Mouse (Mus musculus): ENCODE results near the gene Myh6. TPM values are rescaled to one million over a fixed set of nuclear protein-coding genes. Genes with fewer than 3 reads are reported as not detected.

Myh6 gene
- polyA plus RNA-seq (2017; shearing (Covaris generic)): not detected

DNA sequence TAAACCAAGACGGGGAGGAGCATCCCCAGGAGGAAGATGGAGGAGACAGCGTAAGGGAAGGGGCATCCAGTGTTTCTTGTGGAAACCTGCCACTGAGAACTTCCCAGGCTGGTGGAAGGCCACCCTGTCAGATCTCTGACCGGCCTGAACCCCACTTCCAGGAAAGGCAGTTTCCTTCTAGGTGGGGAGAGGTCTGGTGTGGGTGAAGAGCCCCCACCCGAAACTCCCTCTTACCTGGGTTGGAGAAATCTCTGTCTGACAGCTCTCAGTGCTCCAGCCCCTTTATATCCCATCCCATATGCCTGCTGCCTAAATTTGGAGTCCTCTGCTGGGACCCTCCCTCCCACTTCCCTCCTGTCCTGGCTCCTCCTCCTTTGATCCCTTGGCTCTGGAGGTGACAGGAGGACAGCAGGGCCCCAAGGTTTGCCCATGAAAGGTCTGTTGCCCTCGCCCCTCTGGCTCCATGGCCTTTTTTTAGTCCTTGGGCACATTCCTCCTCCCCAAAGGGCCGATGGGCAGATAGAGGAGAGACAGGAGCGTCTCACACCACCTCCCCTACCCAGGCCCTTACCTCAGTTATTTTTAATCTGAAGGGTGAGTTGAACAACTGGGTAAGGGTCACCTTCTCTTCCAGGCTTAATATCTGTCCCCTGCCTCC lies at the start of gene Myh6:
Myh6 (minus strand) TSS at position 608 of the 658 bp plus-strand sequence.

DNA sequence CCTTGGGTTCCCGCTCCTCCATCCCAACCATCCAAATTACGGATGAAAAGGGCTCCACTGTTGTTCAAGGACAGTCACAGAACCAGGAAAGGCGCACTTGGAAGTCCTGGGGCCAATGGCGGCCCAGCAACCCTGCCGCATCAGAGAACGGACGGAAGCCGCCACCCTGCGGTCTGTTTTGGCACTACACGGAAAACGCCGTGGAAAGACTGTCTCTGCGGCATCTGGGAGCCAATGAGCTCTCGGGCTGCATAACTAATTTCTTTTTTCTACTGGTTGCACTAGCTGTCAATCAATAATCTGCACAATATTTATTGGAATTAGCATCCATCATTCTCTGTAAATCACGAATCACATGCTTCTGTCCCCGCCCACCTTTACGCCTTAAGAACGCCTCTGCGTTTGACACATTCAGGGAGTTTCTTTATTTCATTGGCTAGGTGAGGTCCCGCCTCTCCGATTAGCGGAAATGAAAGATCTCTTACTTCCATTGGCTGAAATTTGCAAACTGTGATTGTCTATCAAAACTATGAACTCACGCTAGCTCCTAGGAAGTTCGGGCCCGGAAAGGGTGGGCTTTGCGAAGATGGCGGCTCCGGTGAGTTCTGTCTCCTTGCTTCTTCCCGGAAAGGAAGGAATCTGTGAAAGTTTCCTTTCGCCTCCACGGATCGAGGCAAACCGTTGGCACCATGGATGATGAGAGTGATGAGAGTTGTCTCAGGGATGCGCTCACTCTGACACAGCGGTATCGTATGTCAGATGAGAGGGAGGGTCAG lies 48.5 kb upstream of the Myh6 start, which contains the start of gene Ngdn:
Ngdn (plus strand) TSS at position 464 of the 776 bp plus-strand sequence.

DNA sequence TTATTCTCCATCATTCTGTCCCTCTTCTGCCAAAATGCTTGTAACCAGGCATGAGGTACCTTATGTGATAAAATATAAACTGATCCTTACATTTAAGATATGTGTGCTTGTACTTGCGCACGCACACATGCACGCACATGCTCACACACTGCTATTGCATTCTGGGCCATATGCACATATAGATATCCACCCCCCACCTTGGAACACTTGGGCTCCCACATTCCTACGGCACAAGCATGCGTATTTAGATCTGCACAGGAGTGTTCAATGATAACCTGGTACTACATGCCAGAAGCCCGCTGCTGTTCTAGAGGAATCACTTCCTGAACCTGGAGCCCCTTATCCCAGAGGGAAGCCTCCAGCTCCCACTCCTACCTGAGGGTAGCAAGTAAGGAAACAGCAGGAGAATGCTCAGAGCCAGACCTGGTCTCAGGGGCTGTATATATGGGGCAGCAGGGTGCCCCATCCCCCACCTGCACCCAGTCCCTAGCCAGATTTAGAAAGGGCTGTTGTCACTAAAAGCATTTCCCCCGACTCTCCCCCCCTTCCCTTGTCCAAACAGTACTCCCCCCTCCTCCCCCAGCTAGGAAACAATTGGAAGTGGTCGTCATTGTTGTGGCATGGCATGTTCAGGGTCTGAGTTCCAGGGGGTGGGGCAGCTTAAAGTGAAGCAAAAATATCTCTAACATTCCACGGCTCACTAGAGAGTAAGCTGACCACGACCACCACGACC lies 27.6 kb upstream of the Myh6 start, which contains the start of gene Myh7:
Myh7 (minus strand) TSS at position 491 of the 733 bp plus-strand sequence.

DNA sequence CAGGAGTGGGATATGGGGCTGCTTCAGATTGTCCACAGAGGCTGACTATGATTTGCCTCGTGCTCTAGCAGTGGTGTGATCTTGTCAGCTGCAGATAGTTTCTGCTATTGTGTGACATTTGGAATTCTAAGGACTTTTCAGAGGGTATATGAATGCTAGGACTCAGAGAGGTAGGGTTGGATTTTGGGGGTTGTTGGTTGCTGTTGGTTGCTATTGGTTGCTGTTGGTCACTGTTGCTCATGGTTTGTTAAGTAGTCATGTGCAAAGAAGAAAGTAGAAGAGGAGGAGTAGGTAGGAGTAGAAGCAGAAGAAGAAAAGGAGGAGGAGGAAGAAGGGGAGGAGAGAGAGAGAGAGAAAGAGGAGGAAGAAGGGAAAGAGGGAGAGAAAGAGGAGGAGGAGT lies 9.9 kb upstream of the Myh6 start, which contains the start of gene Gm17428:
Gm17428 (plus strand) TSS at position 301 of the 400 bp plus-strand sequence.

DNA sequence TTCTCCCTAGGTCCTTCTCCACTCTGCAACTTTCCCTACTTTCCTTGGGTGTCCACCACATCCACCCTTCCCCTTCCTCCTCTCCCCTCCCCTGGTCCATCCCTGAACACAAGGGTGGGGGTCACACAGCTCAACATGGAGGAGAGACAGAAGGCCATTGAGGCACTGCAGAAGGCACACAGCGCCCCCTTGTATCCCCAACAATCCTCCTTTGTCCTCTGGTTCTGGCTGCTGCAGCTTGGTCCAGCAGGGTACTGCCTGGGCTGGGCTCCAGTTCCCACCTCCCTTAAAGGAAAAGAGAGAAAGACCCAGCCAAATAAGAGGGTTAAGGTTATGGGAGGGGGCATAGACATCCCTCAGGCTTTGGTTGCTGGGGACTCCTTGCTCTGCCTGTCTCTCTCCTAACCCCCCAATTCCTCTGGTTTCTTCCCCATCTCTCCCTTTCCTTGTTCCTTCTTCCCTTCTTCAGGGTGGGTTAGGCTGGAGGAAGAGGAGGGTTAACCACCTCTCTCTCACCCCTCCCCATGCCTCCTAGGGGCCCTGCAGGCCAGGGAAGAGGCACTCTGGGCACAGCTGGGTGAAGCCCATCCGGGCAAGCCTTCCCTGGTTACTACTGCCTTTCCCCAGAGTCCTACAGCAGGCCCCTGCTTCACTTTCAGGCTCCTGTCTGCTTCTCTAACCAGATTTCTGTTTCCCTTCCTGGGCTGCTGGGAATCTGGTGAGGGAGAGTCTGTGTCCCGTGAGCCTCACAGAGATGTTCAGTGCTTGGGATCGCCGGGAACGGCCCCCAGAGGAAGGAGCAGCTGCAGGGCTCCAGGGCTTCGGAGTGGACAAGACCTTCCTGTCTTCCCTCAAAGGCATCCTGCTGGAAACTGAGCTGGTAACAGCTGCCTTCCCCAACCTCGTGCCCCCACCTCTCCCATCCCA lies 30.6 kb downstream of the Myh6 start, which contains the start of gene Cmtm5:
Cmtm5 (plus strand) TSS at position 358 of the 927 bp plus-strand sequence.

DNA sequence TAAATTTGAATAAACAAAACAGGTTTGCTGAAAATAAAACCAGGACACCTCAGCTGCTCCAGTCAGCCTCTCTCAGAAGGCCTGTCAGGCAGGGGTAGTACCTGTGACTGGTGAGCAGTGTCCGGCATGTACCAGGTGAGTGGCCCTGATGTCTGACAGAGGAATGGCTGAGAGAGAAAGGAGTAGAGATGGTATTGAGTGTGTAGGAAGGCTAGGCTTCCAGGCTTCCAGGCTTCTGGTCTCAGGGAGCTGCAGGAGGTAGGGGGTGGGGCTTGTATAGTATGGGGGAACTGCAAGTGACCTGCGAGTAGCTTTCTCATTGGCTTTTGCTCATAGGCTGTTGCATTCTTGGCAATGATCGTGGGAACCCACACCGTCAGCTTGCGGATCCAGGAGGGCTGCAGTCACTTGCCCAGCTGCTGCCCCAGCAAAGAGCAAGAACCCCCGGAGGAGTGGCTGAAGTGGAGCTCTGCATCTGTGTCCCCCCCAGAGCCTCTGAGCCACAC lies 34.0 kb downstream of the Myh6 start, which contains the start of gene Il25:
Il25 (plus strand) TSS at position 51 of the 506 bp plus-strand sequence.

DNA sequence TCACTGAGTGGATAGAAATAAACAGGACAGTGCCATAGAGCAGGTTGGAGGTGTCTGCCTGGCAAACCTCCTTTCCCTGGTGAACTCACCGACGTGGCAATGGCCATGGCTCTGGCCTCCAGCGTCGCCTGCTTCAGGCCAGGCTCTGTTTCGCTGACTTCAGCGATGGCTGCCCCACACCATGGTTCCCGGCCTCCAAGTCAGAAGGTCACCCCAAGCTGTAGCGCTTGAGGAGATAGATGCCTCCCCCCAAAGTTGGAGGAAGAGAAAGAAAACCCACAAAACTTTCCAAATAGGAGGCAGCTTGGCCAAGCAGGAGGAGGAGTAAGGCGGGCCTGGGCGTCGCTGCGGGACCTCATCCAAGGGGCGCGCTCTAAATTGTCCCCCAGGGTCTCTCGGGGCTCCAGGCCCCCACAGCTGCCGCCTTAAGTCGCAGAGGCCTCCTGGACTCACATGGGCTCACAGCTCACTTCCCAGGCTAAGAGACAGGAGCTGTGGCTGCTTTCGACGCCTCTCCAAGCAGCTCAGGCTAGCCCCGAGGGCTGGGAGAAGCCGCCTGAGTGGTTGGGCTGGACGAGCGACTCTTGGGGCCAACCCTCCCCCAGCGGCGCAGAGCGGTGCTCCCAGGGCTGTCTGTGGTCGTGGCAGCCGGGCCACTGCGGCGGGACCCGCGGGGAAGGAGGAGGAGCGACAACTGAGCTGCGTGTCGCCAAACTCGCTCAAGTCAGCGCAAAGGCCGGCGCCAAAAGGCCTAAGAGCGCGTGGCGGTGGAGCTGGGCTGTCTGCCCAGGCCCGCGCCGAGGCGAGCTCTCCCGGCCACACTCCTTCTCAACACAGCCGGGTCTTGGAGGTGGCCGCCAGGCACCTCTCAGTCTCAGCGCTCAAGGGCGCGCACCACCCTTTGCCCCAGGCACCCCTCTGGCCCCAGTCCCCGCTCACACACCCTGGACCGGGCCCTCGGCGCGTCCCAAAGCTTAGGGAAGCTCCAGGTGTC lies 41.1 kb downstream of the Myh6 start, which contains the start of gene Efs:
Efs (minus strand) TSS at position 778 of the 994 bp plus-strand sequence.

DNA sequence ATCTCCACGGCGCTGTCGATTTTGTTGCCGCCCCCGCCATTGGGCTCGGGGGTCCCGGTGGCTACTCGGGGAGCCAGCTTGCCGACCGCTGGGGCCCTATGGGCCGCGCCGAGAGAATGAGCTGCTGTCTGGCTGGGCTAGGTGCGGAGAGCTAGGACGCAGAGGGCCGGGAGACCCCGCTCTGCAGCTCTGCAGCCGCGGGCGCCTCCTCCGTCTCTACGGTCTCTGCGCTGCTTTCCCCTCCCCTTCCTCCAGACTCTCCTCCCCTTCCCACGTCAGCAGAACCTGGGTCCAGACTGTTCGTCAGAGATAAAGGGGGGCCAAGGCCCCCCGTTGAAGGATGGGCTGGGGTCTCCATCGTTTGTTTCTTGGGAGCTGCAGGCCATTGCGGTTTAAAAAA lies 53.8 kb downstream of the Myh6 start, which contains the start of gene Slc22a17:
Slc22a17 (minus strand) TSS at position 247 of the 400 bp plus-strand sequence.

DNA sequence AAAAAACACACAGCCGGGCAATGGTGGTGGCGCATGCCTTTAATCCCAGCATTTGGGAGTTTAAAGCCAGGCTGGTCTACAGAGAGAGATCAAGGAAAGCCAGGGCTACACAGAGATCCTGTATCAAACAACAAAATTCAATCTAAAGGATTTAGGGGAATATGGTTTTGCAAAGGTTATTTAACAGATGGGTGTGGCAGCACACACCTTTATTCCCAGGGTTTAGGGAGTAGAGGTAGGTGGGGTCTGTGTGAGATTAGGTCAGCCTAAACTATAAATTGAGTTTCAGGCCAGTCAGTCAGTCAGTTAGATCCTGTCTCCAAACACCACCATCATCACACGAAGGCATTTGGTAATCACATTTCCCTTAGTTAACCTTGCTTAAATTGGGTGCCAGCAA lies 74.5 kb downstream of the Myh6 start, which contains the start of gene Pabpn1:
Pabpn1 (plus strand) TSS at position 301 of the 400 bp plus-strand sequence.

Other genes starting within 250 kb of the Myh6 start
- gene Slc7a8, start 185.0 kb downstream of the Myh6 start, polyA plus RNA-seq (2017; shearing (Covaris generic)): 0.24 TPM
- gene Rnf212b, start 152.8 kb downstream of the Myh6 start, polyA plus RNA-seq (2017; shearing (Covaris generic)): not detected
- 3.7 TPM for gene Homez, start 96.0 kb downstream of the Myh6 start, polyA plus RNA-seq (2017; shearing (Covaris generic))
- 0.45 TPM for gene Ppp1r3e, start 89.4 kb downstream of the Myh6 start, polyA plus RNA-seq (2017; shearing (Covaris generic))
- 0.31 TPM for gene Bcl2l2, start 83.5 kb downstream of the Myh6 start, polyA plus RNA-seq (2017; shearing (Covaris generic))
- 0.38 TPM for gene Gm20521, start 83.5 kb downstream of the Myh6 start, polyA plus RNA-seq (2017; shearing (Covaris generic))
- gene Pabpn1, start 74.4 kb downstream of the Myh6 start, polyA plus RNA-seq (2017; shearing (Covaris generic)): 29.9 TPM
- gene Slc22a17, start 53.8 kb downstream of the Myh6 start, polyA plus RNA-seq (2017; shearing (Covaris generic)): 1.1 TPM
- not detected for gene Efs, start 40.8 kb downstream of the Myh6 start, polyA plus RNA-seq (2017; shearing (Covaris generic))
- not detected for gene Il25, start 34.2 kb downstream of the Myh6 start, polyA plus RNA-seq (2017; shearing (Covaris generic))
- gene Cmtm5, start 30.7 kb downstream of the Myh6 start, polyA plus RNA-seq (2017; shearing (Covaris generic)): not detected
- gene Gm17428, start 10.0 kb upstream of the Myh6 start, polyA plus RNA-seq (2017; shearing (Covaris generic)): not detected
- not detected for gene Myh7, start 27.7 kb upstream of the Myh6 start, polyA plus RNA-seq (2017; shearing (Covaris generic))
- 152 TPM for gene Ngdn, start 48.5 kb upstream of the Myh6 start, polyA plus RNA-seq (2017; shearing (Covaris generic))
- 13.0 TPM for gene Zfhx2, start 125.4 kb upstream of the Myh6 start, polyA plus RNA-seq (2017; shearing (Covaris generic))
- gene Thtpa, start 127.9 kb upstream of the Myh6 start, polyA plus RNA-seq (2017; shearing (Covaris generic)): 17.0 TPM
- gene Ap1g2, start 139.7 kb upstream of the Myh6 start, polyA plus RNA-seq (2017; shearing (Covaris generic)): 173 TPM
- not detected for gene Jph4, start 150.0 kb upstream of the Myh6 start, polyA plus RNA-seq (2017; shearing (Covaris generic))

Measured in CD4-positive, CD25-positive, alpha-beta regulatory T cell, adult 9 weeks (primary cell).